Mouse (Mus musculus) lung, postnatal 36 days (tissue): ENCODE results near the gene Rogdi.

Experiments used
- DNase-seq: peaks from one replicate; pipeline ENCODE4 v3.0.0; 2022; ENCODE audit warnings: mixed read lengths

Rogdi gene

DNA sequence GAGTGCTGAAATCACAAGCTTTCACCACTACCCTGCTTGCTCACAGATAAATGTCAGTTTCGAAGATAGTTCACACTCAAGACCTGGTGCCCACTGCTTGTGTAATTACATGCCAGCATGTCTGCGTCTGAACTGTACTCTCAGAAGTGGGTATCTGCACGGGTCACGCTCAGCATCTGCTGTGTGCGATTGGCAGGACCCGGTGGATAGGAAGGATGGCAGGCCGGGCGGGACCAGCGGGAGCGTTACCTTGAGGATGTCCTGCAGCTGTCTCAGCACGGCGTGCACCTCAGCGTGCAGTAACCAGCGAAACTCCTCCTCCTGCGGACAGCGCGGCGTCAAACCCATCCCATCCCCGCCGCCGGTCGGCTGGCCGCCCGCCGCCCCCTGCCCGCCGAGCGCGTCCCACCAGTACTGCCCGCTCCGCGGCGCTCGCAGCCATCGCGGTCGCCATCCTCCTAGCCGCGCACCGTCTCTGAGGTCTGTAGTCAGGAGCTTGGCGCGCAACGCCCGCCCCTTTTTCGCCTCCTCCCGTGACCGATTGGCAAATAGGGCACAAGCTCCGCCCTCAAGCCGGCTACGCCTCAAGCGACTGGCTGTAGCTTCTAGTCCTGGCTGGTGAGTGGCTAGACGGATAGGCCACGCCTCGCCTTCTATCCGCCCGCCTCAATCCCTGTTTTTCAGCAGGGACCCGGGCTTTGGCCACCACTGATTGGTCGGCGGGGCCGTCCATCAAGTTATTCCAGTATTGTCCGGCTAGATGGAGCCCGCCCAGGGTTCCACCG, at the start of gene Rogdi:
Gene Rogdi, minus strand, starts transcription at position 500 of the 785 bp plus-strand sequence.
- DNase-seq = peak; percentile 100

DNA sequence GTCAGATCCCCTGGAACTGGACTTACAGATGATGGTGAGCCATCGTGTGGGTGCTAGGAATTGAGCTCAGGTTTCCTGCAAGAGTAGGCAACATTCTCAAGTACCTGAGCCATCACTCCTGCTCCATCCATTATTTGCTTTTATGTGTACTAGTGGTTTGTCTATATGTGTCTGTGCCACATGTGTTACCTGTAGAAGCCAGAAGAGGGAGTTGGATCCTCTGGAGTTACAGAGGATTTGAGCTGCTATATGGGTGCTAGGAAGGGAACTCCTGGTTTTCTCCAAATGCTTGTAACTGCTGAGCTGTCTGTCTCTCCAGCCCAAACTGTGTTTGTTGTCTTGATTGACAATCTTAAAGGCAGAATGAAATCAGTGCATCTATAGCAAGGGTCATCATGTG, 44.8 kb upstream of the Rogdi start:
- peak; percentile 26 for DNase-seq

DNA sequence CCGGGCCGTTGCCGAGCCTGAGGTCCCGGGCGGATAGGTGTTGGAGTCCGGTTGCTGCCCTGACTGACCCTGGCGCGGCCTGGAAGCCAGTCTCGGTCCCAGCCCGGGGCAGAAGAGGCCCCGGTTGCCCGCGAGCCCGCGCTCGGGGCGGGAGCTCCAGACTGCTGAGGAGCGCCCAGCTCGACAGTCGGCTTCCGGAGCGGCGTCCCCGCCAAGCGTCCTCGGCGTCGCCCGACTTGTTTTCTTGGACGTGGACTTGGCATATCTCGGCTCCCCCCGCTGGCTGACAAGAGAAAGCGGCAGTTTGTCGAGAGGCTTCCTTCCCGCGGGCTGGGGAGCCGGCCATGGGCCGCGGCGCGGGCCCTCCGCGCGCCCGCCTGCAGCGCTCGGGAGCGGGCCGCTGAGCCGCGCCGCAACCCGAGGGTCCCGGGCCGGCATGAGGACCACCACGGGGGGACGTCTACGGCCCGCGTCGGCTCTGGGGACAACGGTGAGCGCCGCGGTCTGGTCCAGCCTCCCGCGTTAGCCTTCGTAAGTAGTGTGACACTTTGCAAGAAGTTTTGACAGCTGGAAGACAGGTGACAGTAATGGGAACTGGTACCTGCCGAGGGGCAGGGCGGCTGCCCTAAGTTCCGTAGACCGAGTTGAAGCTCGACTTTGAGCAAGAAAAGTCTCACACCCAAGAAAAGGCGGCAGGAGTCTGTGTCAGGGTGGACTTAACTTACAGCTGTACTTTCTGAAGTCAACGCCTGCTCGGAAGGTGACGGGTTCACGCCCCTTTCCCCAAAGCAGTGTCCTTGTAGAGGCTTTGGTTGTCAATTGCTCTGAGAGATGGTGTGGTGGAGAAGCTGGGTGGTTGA, 37.1 kb upstream of the Rogdi start:
- DNase-seq = peak; percentile 84

DNA sequence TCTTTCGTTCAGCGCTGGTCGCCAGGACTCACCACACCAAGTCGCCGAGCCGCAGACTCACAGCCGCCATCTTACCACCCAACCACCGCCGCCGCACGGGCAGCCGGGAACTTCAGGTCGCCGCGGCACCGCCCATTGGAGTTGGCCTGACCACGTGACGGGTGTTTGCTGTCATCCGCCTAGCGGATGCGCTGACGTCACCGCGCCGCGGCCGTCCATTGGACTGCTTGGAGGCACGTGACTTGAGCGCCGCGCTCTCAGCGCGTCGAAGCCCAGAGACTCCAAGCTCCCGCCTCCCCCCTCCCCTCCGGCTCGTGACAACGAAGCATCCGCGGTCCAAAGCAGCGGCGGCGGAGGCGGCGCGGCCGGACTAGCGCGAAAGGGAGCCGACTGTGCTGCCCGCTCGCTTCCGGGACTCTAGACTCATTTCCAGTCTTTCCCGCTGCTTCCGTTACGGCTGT, 36.5 kb upstream of the Rogdi start, which contains the start of the genes Glyr1 and Ubn1:
Gene Glyr1, minus strand, starts transcription at position 90 of the 461 bp plus-strand sequence.
Gene Ubn1, plus strand, starts transcription at position 284 of the 461 bp plus-strand sequence.
- DNase-seq = peak; percentile 100

DNA sequence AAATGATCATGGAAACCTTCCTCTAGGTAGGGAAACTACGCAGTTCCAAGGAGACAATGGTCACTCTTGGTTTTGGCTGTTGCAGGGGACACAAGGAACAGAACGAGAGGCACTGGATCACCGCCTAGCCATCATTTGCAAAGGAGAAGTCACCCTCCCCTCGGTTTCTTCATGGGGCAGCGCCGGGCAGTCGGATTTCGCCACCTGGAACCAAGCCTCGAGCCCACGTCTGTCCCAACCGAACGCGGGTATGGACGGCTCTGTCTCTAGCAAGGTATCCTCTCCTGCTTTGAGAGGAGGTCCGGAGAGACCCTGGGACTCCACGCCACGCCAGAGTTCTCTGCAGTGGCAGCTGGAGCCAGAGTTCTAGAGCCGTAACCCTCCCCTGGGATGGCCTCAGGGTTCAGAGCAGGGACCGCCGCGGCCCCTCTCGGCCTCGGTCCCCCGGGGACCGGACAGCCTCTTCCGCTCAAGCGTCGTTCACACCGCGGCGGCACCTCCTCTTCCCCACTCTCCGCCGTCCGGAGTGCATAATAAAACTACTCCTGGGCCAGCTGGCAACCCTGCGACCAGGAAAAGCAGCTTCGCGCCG, 35.9 kb upstream of the Rogdi start:
- peak; percentile 25 for DNase-seq

DNA sequence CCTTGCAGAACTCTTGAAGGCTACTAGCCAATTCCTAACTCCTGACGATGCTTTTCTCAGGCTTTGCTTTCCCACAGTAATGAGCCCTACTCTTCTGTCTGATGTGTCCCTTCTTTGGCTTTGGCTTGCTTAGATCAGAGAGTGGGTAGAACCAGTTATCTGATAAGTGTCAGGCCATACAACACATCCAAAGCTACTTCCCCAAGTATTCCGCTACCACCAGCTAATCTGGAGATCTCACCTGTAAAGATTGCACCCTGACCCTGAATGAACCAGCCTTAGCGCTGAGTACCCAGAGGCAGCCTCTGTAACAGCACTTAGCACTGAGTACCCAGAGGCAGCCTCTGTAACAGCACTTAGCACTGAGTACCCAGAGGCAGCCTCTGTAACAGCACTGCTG, 32.0 kb upstream of the Rogdi start:
- DNase-seq = no peak

DNA sequence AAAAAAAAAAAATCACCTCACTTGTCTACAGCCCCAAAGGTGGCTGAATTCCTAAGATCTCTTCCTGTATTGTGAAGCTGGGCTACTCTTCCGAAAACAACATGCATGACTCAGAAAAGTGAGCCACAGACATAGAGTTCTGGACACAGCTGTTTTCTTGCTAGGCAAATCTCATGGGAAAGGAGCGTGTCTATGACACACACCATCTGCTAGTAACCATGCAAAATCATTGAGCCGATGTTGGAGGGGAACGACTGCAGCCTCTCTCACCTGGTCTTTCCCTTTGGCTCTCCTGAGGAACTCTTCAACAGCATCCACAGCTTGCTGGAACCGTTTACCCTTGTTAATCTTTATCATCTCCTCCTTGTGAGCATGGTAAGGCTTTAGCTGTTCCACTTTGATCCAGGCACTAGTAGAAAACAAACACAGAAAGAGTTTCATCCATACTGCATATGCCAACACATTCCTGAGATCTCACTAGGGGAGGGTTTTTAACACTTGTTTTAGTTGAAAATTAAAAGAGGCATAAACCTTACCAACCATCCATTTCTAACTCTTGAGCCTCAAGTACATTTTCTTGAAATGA, 23.4 kb upstream of the Rogdi start:
- DNase-seq = peak; percentile 37

DNA sequence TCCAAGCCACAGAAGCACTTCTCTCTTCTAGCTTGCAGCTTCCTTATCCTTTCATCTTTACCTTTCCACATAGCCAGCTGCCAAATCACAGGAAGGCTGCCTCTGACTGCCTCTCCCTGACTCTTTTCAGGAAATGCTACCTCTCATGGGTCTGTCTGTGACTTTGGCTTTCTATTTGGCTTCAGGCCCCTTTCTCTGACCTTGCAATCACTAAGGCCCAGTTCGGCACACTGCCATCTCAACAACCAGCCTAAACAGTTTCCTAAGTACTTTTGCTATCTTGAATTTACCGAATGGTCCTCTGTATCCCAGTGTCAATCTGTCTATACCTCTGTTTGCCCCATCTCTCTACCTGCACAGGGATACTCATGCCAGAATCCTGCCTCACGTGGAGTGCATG, 22.2 kb upstream of the Rogdi start:
- no peak for DNase-seq

DNA sequence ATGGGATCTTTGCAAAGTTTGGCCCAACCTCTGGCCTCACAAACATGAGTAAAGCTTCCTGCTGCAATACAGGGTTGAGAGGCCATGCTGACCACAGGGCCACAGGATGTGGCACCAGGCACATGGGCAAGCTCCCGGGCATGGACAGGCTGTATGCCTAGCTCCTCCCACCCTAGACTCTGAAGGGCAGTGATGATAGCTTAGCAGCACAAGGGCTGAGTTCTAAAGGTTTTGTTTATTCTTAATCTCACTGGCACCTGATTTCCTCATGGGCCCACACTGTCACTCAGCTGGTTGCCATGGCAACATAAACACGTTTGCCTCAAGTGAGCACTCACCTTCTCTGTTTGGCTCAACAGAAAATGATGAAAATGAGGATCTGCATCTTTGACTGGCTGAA, 16.5 kb upstream of the Rogdi start:
- DNase-seq = peak; percentile 76

DNA sequence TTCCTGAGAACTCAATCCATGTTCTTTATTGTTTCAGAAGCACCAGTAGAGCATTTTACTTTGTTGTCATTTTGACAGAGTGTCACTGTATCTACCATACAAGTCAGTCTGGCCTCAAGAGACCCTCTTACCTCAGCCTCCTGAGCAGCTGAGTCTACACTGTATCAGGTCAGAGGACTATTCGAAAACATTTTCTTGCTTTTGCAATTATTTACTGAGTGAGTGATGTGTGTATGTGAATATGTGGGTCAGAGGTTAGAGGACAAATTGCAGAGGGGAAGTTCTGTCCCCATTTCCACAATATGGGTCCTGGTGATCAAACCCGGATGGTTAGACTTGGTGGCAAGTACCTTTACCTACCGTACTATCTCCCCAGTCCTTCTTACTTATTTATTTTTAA, 10.7 kb upstream of the Rogdi start:
- DNase-seq = no peak

DNA sequence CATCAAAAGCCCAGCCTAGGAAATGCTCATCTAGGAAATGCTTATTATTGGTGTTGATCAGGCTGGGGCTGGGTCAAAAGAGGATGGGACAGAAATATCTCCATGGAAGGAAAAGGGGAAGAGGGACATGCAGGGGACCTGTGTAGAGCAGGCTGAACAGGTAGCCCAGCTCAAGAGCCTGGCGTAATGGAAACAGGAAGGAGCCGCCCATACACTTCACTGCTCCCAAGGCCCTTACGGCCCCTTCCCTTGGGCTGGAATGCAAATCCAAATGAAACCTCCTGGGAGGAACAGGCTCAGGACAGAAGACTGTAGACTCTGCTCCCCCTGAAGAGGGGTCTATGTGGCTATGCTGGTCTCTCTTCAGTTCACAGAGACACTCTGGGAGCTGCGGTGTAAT, 1.2 kb upstream of the Rogdi start:
- peak; percentile 52 for DNase-seq

DNA sequence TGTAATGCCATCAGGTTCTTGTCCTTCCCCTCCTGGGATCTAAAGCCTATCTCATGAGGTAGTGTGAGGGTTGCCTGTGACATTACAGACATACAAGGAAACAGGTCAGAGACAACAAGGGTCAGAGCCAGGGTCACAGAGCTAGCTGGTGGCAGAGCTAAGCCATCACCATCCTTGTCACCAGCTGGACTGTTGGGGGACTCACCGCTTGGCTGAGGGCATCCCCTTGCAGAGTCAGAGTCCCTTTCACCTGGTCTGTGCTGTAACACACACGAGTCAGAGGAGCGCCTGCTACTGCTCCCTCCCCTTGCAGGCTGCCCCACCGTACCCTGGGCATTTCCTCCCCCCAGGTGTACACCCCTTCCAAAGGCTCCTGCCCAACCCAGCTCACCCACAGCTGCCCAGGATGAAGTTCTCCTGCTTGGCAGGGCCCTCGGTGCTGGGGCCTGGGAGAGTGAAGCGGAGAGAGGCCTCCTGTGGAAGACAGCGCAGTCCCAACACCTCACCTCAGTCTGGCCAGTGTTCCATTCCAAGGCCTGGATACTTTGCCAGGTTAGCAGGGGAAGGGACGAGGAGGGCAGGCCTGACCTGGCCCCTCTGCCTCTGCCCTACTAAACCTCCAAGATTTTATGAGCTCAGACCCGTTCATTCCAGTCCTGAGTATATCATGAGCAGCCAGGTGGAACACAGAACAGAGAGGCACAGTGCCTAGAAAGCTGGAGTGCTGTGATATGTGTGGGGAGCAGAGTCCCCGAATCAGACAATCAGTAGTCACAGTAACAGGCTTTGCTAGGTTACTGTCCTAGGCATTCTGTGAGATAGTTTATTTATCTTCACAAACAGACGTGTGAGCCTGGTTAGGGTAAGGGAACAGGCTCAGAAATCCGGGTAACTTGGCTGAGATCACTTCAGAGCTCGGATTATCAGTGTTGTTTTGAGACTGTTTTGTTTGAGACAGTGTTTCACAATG, 1.0 kb downstream of the Rogdi start:
- DNase-seq = no peak

DNA sequence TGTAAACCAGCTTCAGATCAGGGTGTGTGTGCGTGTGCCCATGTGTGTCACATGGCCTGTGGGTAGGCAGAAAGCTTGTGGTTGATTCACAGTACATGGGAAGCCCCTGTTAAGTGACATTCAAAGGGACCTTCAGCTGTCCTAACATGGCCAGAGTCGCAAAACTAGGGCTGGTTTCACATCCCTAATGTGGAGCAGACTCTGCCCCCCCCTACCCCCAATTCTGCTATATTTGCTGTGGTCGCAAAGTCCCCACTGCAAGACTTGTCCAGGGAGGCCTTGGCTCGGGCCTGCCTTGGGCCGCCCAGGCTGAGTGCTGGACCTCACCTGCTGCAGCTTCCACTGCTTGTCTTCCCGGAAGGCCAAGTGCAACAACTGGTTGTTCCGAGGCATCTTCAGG, 2.1 kb downstream of the Rogdi start:
- no peak for DNase-seq

DNA sequence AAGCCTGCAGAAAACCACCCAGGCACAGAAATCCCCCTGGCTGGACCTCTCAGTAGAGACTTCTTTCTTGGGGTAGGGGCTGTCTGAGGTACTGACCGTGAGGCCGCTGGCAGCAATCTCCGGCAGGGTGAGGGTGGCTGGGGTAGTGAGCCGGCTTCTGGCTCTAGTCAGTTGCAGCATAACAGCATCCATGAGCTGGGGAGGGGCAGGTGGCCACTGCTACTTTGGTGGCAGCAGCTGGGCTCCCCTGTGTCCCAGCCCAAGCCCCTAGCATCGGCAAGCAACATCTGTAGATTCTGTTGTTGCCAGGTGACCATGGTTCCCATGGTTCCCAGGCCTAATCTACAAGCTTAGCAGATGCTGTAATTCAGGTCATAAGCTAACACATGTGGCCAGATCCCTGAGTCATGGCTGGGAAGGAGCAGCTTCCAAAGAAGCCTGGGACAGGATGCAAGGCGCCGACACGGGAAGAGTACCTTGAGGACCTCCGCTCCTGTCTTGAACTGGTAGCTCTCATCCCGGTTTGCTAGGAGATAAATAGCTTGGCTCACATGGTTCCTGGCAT, 2.9 kb downstream of the Rogdi start:
- no peak for DNase-seq

DNA sequence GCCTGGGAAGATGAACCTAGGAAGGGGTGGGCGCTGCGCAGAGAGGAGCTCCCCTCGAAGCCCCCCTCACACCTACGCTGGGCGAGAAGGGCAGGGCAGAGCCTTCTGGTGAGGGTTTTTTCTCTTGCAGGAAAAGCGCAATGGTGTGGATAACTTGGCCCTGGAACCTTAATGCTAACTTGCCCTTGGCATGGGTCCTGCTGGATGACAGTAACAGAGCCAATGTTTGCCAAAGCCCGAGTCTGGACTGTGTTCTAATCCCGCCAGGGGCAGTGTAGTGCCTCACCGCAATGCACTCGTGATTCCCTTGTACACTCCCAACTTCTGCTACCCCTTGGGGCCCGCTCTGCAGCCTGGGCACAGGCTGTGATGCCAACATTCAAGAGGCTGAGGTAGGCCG, 5.3 kb downstream of the Rogdi start:
- DNase-seq = no peak

DNA sequence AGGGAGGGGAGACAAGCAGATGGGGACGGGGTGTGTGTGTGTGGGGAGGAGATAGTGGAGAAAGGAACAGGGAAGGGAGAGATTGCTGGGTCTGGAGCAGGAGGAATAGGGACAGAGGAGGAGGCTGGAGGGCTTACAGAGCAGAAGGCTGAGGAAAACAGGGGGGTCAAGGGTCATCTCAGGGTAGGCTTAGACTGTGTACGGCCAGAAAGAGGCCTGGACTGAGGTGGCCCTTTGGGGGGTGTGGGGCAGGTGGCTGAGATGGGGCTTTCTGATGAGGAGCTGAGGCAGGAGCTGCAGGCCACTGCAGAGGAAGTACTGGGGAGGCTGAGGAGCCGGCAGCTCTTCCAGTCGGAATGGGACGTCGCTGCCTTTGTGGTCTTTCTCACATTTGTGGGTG, 5.9 kb downstream of the Rogdi start:
- no peak for DNase-seq

DNA sequence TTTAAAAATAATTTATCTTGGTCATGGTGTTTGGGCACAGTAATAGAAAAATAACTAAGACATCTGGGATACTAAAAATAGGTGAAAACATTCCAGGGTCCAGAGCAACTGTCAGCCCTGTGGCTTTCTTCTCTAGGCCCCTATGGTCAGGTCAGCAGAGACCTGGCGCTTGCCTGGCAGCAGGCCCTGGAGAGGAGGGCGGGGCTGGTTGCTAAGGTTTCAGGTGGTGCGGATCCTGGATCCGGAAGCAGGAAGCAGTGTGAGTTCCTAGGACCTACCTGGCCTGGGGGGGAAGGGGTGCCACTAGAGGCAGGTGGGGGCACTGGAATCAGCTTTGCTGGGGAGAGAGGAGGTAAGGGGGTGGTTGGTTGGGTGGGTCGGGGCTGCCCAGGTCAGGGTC, 6.3 kb downstream of the Rogdi start, which contains the start of gene Smim22:
Gene Smim22, plus strand, starts transcription at position 222 of the 400 bp plus-strand sequence.
- DNase-seq = peak; percentile 89

DNA sequence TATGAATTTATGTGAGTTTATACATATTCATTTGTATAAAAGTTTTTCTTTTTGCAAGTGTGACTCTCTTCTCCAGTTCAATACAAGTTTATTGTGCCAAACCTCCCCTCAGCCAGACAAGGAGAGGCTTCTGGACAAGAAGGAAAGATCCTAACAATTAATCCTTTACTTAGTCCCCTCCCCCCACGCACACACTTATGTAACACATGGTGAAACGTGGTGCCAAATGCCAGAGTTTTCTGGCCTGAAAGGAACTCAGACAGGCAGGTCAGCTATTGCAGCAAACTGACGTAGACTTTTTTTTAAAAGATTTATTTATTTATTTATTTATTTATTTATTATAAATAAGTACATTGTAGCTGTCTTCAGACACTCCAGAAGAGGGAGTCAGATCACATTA, 12.7 kb downstream of the Rogdi start:
- peak; percentile 40 for DNase-seq

DNA sequence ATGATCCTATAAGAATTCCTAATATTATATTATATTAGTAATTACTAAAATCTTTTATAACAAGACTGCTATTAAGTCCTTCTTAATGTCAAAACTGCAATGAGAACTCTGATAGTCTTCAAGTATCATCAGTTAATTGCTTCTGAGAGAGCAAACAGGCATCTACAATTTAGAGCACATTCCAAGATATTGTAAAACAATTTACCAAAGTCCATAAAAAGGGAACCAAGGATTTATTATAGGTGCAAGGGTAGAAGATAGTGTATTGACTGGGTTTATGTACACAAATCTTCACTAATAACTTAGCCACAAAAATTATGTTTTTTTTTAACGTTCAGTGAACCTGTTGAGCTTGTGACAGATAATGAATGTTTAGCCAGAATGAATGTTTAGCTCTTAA, 14.4 kb downstream of the Rogdi start:
- DNase-seq = no peak

DNA sequence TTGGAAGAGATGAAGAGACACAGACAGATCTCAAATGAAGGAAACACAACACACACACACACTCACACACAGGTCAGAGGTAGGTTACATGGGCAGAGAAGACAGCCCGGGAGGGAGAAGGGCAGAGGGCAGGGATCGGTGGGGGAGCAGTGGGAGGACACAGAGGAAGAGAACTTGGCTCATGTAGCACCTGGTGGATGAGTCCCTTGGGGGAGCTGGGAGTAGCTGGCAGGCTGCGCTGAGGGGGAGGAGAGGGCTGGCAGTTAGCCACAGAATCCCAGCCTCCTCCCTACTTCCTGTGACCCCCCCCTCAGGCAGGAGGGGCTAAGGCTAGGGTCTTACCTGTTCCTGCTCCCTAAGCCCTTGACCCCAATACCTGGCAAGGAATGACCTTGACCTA, 15.8 kb downstream of the Rogdi start, which contains the start of gene Sept12:
Gene Sept12, minus strand, starts transcription at position 300 of the 400 bp plus-strand sequence.
- DNase-seq = no peak

DNA sequence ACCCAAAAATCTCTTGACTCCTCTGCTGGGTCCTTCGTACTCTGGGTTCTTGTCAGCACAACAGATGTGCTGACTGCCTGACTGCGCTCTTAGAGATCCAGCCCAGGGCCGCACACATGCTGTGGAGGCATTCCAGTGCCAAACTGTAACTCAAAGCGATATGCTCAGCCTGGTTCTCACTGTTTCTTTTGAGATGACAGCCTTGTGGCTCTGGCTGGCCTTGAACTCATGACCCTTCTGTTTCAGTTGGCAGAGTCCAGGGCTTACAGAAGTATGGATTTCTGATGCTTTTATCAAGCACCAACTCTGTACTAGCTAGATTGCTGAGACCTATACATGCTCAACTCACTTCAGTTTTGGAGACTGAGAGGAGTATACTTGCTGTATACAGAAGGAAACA, 20.1 kb downstream of the Rogdi start:
- DNase-seq = no peak
